Comparison of ENCODE assay signal across 25 mouse cellular contexts in the genomic region with DNA sequence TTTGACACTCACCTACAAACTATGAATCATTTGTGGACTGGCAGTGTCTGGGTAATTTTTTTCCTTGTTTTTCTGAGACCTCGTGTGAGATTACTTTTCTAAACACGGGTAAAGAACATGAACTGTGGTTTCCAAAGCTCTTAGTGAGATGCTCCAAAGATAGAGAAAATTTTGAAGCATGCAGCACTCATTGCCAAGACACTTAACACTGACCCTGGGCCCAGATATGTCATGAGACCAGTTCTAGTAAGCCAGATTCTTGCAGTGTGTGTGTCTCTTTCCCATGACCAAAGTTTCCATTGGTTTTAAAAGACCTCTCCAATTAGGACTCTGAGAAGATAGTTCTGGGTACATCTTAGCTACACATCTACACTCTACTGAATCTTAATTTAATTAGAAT.
A peak's percentile ranks its signal among the peaks of the same experiment; 100 is the strongest.
DNase-seq lines count a peak whose midpoint lies in the region; ATAC-seq and TF ChIP-seq lines count a peak whose summit lies in the region.
"Had no signal": no experiment of that assay in that cellular context is flagged by ENCODE, and none has a peak within 500 bp of the region (broad histone marks: within the 10 kb centered on the region; RNA-seq: fewer than 3 reads in every experiment).

No protein-coding gene starts in this region.

- H3K4me3 ChIP-seq in heart, embryonic 12.5 days: no peak overlapping the region
- H3K4me3 ChIP-seq in myocyte: no peak overlapping the region
- H3K4me3 ChIP-seq: embryonic facial prominence, embryonic 10.5 days; embryonic facial prominence, embryonic 15.5 days; forebrain, embryonic 13.5 days; heart, embryonic 13.5 days; limb, embryonic 13.5 days; lung, embryonic 15.5 days; megakaryocyte, embryonic 14.5 days; midbrain, embryonic 12.5 days had no signal

- ATAC-seq in heart, embryonic 12.5 days (ENCODE audit: insufficient number of reproducible peaks, low FRiP score): no peak
- ATAC-seq: activated CD4-positive, CD25-positive, alpha-beta regulatory T cell, adult 4 months; CD4-positive, CD25-positive, alpha-beta regulatory T cell, adult 4 months; forebrain, embryonic 13.5 days; hindbrain, embryonic 16.5 days had no signal

- no peak overlapping the region for H3K9ac ChIP-seq in heart, embryonic 12.5 days
- H3K9ac ChIP-seq: embryonic facial prominence, embryonic 15.5 days; forebrain, embryonic 13.5 days; heart, embryonic 13.5 days; limb, embryonic 13.5 days; lung, embryonic 15.5 days; midbrain, embryonic 12.5 days had no signal

- no peaks in the 10 kb centered on the region for H3K4me1 ChIP-seq in heart, embryonic 12.5 days (replicated peaks)
- H3K4me1 ChIP-seq: embryonic facial prominence, embryonic 10.5 days; embryonic facial prominence, embryonic 15.5 days; forebrain, embryonic 13.5 days; heart, embryonic 13.5 days; limb, embryonic 13.5 days; lung, embryonic 15.5 days; midbrain, embryonic 12.5 days had no signal

- DNase-seq in heart, adult 18-20 months: peak; percentile 26 to 35
- peak; percentile 31 for DNase-seq in kidney, postnatal 10 days
- no peak for DNase-seq in kidney, adult 18-20 months
- peak; percentile 67 for DNase-seq in NIH3T3 (ENCODE audit: low read depth)
- DNase-seq in urinary bladder, postnatal 4 days (ENCODE audit: low spot score in 2 of 2): no peak
- DNase-seq: adrenal gland, adult 8-10 months; cerebellum, adult 8-10 months; cerebellum, postnatal 25 days; lung, postnatal 4 days; thymus, postnatal 4 days had no signal

- no peaks in the 10 kb centered on the region for H3K79me2 ChIP-seq in myocyte (ENCODE audit: control insufficient read depth, insufficient read depth)

- 63% methylated on average over 2 of the region's 2 CpGs for WGBS in heart, embryonic 12.5 days

- H3K36me3 ChIP-seq in heart, embryonic 12.5 days: no peaks in the 10 kb centered on the region
- H3K36me3 ChIP-seq in myocyte (ENCODE audit: control insufficient read depth, insufficient read depth): no peaks in the 10 kb centered on the region
- H3K36me3 ChIP-seq: embryonic facial prominence, embryonic 10.5 days; embryonic facial prominence, embryonic 15.5 days; heart, embryonic 13.5 days; limb, embryonic 13.5 days; lung, embryonic 15.5 days; midbrain, embryonic 12.5 days had no signal

- no peak overlapping the region for H3ac ChIP-seq in myocyte (ENCODE audit: control insufficient read depth, insufficient read length)

- H3K27me3 ChIP-seq in heart, embryonic 12.5 days (replicated peaks): no peaks in the 10 kb centered on the region
- no peaks in the 10 kb centered on the region for H3K27me3 ChIP-seq in myocyte (ENCODE audit: control insufficient read depth, insufficient read depth, insufficient read length)
- H3K27me3 ChIP-seq: embryonic facial prominence, embryonic 15.5 days; forebrain, embryonic 13.5 days; heart, embryonic 13.5 days; limb, embryonic 13.5 days; lung, embryonic 15.5 days; megakaryocyte, embryonic 14.5 days; midbrain, embryonic 12.5 days had no signal

- no peak for TF ChIP-seq POLR2A in myocyte (IDR thresholded peaks at IDR 0.05; ENCODE audit: insufficient read length, low read depth)

- no peak overlapping the region for H3K27ac ChIP-seq in heart, embryonic 12.5 days (ENCODE audit: poor library complexity, severe bottlenecking)
- H3K27ac ChIP-seq: embryonic facial prominence, embryonic 10.5 days; embryonic facial prominence, embryonic 15.5 days; forebrain, embryonic 13.5 days; heart, embryonic 13.5 days; kidney, postnatal 0 days; limb, embryonic 13.5 days; lung, embryonic 15.5 days; midbrain, embryonic 12.5 days had no signal

- no peaks in the 10 kb centered on the region for H3K9me3 ChIP-seq in heart, embryonic 12.5 days (replicated peaks)
- H3K9me3 ChIP-seq: embryonic facial prominence, embryonic 10.5 days; embryonic facial prominence, embryonic 15.5 days; forebrain, embryonic 13.5 days; heart, embryonic 13.5 days; limb, embryonic 13.5 days; lung, embryonic 15.5 days; megakaryocyte, embryonic 14.5 days; midbrain, embryonic 12.5 days had no signal

- H3K4me2 ChIP-seq in heart, embryonic 12.5 days: no peak overlapping the region
- peak overlapping the region; percentile 36 for H3K4me2 ChIP-seq in myocyte (ENCODE audit: low read depth)
- H3K4me2 ChIP-seq: embryonic facial prominence, embryonic 15.5 days; forebrain, embryonic 13.5 days; heart, embryonic 13.5 days; limb, embryonic 13.5 days; liver, embryonic 11.5 days; lung, embryonic 15.5 days; midbrain, embryonic 12.5 days had no signal

TF ChIP-seq in myocyte, 11 proteins besides CTCF, POLR2A, EP300 and RAD21:
- TF ChIP-seq SRF (IDR thresholded peaks at IDR 0.05; ENCODE audit: control insufficient read depth, insufficient read length, low read depth) (no peak), TCF3 (IDR thresholded peaks at IDR 0.05; ENCODE audit: insufficient read length, low read depth) (no peak), POLR2AphosphoS2 (IDR thresholded peaks at IDR 0.05; ENCODE audit: insufficient read length, low read depth) (no peak), MYOG (IDR thresholded peaks at IDR 0.05; ENCODE audit: control insufficient read depth in 1 of 3, insufficient read depth in 1 of 3, insufficient read length in 2 of 3, low read depth in 2 of 3) (no peak), REST (IDR thresholded peaks at IDR 0.05; ENCODE audit: insufficient read depth, insufficient read length) (no peak), MAX (IDR thresholded peaks at IDR 0.05; ENCODE audit: low read depth) (no peak), CEBPB (IDR thresholded peaks at IDR 0.05; ENCODE audit: insufficient read depth, poor library complexity, severe bottlenecking) (no peak), TCF12 (IDR thresholded peaks at IDR 0.05; ENCODE audit: insufficient read depth, poor library complexity, severe bottlenecking) (no peak), MYOD1 (IDR thresholded peaks at IDR 0.05; ENCODE audit: control insufficient read depth in 1 of 3, insufficient read length in 2 of 3, low read depth in 2 of 3) (no peak), E2F4 (IDR thresholded peaks at IDR 0.05; ENCODE audit: insufficient read depth) (no peak), USF1 (IDR thresholded peaks at IDR 0.05; ENCODE audit: low read depth) (no peak)

Comparison
In these comparisons a context has a peak if more than half of its experiments do, and no peak if none do; other contexts are left out.
1. DNase-seq: peak in heart, adult 18-20 months (2 of 2), kidney, postnatal 10 days (single experiment) and NIH3T3 (single experiment); none in kidney, adult 18-20 months (single experiment) and urinary bladder, postnatal 4 days (0 of 2).